In the genomic region with DNA sequence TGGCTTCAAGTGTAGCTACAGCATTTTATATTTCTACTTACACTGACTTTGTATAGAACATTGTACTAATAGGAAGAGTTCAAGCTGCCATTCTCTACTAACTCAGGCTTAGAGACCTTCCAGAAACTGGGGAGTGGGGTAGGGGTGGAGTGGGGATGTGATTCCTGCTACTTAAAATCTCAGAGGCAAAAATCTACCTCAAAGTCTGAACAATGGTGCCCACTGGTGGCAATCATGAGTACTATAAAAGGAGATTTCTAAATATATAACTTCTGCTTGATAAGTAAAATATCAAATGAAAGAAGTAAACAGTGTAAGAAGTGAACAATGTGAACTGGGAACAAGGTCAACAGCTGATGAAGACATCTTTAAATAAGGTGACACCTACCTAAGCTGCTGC, we compare ENCODE assay signal across 9 mouse cellular contexts.
A peak's percentile ranks its signal among the peaks of the same experiment; 100 is the strongest.
DNase-seq lines count a peak whose midpoint lies in the region; ATAC-seq and TF ChIP-seq lines count a peak whose summit lies in the region.
"Had no signal": no experiment of that assay in that cellular context is flagged by ENCODE, and none has a peak within 500 bp of the region (broad histone marks: within the 10 kb centered on the region; RNA-seq: fewer than 3 reads in every experiment).

No protein-coding gene starts in this region.

- no peak overlapping the region for H3K9ac ChIP-seq in lung, embryonic 14.5 days
- H3K9ac ChIP-seq in hindbrain, embryonic 16.5 days (ENCODE audit: low read depth, low read length) = no peak overlapping the region
- no peak overlapping the region for H3K9ac ChIP-seq in heart, embryonic 11.5 days (ENCODE audit: low read depth, low read length)

- H3K27ac ChIP-seq in lung, embryonic 14.5 days (ENCODE audit: low read depth) = no peak overlapping the region
- no peak overlapping the region for H3K27ac ChIP-seq in hindbrain, embryonic 16.5 days (ENCODE audit: low read depth, low read length)
- H3K27ac ChIP-seq in heart, embryonic 11.5 days (ENCODE audit: low read depth, low read length) = no peak overlapping the region

- no peaks in the 10 kb centered on the region for H3K27me3 ChIP-seq in lung, embryonic 14.5 days (ENCODE audit: insufficient read depth, low read length)
- no peaks in the 10 kb centered on the region for H3K27me3 ChIP-seq in hindbrain, embryonic 16.5 days (replicated peaks; ENCODE audit: control insufficient read depth, insufficient read depth, low read length)
- H3K27me3 ChIP-seq in heart, embryonic 11.5 days (ENCODE audit: control insufficient read depth, insufficient read depth, low read length) = no peaks in the 10 kb centered on the region

- DNase-seq in gastrocnemius, postnatal 10 days = peak; percentile 36
- DNase-seq in gastrocnemius, adult 8-10 months (ENCODE audit: low spot score in 2 of 2) = no peak
- peak; percentile 47 for DNase-seq in lung, embryonic 14.5 days
- no peak for DNase-seq in lung, postnatal 25 days (ENCODE audit: low spot score)
- peak; percentile 34 for DNase-seq in ZHBTc4 (ENCODE audit: low read depth, low spot score)
- peak; percentile 53 for DNase-seq in lung, postnatal 36 days

- no peak for ATAC-seq in lung, embryonic 14.5 days (ENCODE audit: insufficient read depth)
- ATAC-seq in hindbrain, embryonic 16.5 days = no peak
- no peak for ATAC-seq in heart, embryonic 11.5 days (replicated peaks; ENCODE audit: insufficient number of reproducible peaks, low FRiP score, low TSS enrichment)

- H3K4me1 ChIP-seq in lung, embryonic 14.5 days (ENCODE audit: insufficient read depth) = no peaks in the 10 kb centered on the region
- H3K4me1 ChIP-seq in hindbrain, embryonic 16.5 days (ENCODE audit: control insufficient read depth, insufficient read depth, low read depth, low read length) = no peaks in the 10 kb centered on the region
- no peaks in the 10 kb centered on the region for H3K4me1 ChIP-seq in heart, embryonic 11.5 days (ENCODE audit: control insufficient read depth, insufficient read depth, low read length)

- H3K4me3 ChIP-seq in lung, embryonic 14.5 days (ENCODE audit: low read depth, low read length) = no peak overlapping the region
- no peak overlapping the region for H3K4me3 ChIP-seq in hindbrain, embryonic 16.5 days (ENCODE audit: low read length)
- H3K4me3 ChIP-seq in heart, embryonic 11.5 days (ENCODE audit: low read depth, low read length) = no peak overlapping the region
- H3K4me3 ChIP-seq: erythroblast, embryonic 14.5 days had no signal

- no peaks in the 10 kb centered on the region for H3K9me3 ChIP-seq in lung, embryonic 14.5 days (ENCODE audit: low read depth, low read length)
- H3K9me3 ChIP-seq in hindbrain, embryonic 16.5 days (ENCODE audit: control insufficient read depth, low read length) = no peaks in the 10 kb centered on the region
- H3K9me3 ChIP-seq in heart, embryonic 11.5 days (replicated peaks; ENCODE audit: control insufficient read depth, low read length) = no peaks in the 10 kb centered on the region

- TF ChIP-seq CTCF in lung, embryonic 14.5 days (IDR thresholded peaks at IDR 0.05; ENCODE audit: low read depth) = peak; percentile 50

- no peak overlapping the region for H3K4me2 ChIP-seq in lung, embryonic 14.5 days
- no peak overlapping the region for H3K4me2 ChIP-seq in hindbrain, embryonic 16.5 days (ENCODE audit: low read length)
- no peak overlapping the region for H3K4me2 ChIP-seq in heart, embryonic 11.5 days

- H3K36me3 ChIP-seq in lung, embryonic 14.5 days (ENCODE audit: insufficient read depth) = peaks cover 39% of the 10 kb centered on the region
- H3K36me3 ChIP-seq in hindbrain, embryonic 16.5 days (ENCODE audit: control insufficient read depth, insufficient read depth, low read length) = peaks cover 10% of the 10 kb centered on the region
- H3K36me3 ChIP-seq in heart, embryonic 11.5 days (ENCODE audit: control insufficient read depth, insufficient read depth, low read length) = peaks cover 7% of the 10 kb centered on the region; the same call in 1 of the 2 replicates

Comparison
In these comparisons a context has a peak if more than half of its experiments do, and no peak if none do; other contexts are left out.
1. DNase-seq: peak in gastrocnemius, postnatal 10 days (single experiment), lung, embryonic 14.5 days (single experiment), ZHBTc4 (single experiment) and lung, postnatal 36 days (single experiment); none in gastrocnemius, adult 8-10 months (0 of 2) and lung, postnatal 25 days (single experiment).